Mouse (Mus musculus): ENCODE results near the gene Aldh3b3. TPM values are rescaled to one million over a fixed set of nuclear protein-coding genes. Genes with fewer than 3 reads are reported as not detected.
"Not testable (repeated sequence)": the region's sequence is repeated elsewhere in the genome, so short reads cannot be mapped to it uniquely, and the experiment has no call there.

The Aldh3b3 gene
- total and polyA plus RNA-seq, 2 experiments from 2014 or later, result not detected

DNA sequence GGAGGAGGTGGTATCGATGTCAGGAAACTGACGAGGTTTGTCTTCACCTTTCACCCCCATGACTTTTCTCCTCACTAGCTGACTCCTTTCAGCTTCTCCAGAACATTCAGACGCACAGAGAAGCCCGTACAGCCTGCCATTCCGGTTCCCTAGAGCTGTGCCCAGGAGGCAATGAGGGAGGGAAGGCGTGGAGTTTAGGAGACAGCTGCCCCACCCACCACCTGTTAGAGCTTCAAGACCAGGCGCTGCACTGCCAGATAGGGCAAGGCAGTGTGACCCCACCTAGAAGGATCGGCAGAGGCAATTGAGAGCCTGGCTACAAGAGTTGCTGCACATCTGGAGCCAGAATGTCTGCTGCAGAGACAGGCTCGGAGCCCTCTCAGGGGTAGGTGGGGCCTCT is 13.8 kb downstream of the Aldh3b3 start, which contains the start of gene Aldh3b2:
Gene Aldh3b2, plus strand, starts transcription at position 100 of the 400 bp plus-strand sequence.
- ATAC-seq (ENCODE audit: low FRiP score), result no peak
- H3K27ac ChIP-seq (ENCODE audit: low read depth, low read length), result no peak within 1 kb of the TSS
- 57% methylated on average over 9 of the region's 9 CpGs for WGBS

DNA sequence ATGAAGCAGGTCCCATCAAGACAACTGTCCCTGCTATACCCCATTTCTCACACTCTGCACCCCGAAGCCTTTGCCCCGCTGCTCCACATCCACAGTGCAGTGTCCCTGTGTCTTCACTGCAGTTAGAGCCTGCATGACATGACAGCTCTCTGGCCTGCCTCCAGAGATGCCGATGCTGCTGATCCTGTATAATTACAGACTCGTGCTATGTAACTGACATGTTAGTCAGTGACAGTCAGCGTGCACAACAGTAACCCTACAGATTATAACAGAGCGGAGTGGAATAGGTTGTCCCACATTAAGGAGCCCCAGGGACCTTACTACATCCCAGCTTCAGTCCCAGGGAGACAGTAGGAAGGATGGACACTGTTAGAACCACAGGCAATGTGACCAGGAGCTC is 16.2 kb downstream of the Aldh3b3 start:
- WGBS, result 76% methylated on average over 6 of the region's 6 CpGs
- not testable (repeated sequence) for ATAC-seq (ENCODE audit: low FRiP score)

More for the DNA sequence above, 13.8 kb downstream of the Aldh3b3 start, which contains the start of gene Aldh3b2:
- TF ChIP-seq CTCF (IDR thresholded peaks at IDR 0.05), result no peak
- Histone ChIP-seq H3K4me3 (ENCODE audit: low read depth, low read length) (no peak within 1 kb of the TSS), H3K4me2 (ENCODE audit: low read depth, low read length, poor library complexity, severe bottlenecking) (no peak within 1 kb of the TSS), H3K27me3 (ENCODE audit: insufficient read depth, low read length) (no peaks in the 10 kb centered on the region), H3K36me3 (ENCODE audit: insufficient read depth, low read length) (no peaks in the 10 kb centered on the region), H3K4me1 (ENCODE audit: insufficient read depth, low read length) (no peaks in the 10 kb centered on the region), H3K9me3 (ENCODE audit: low read length) (no peaks in the 10 kb centered on the region), H3K9ac (replicated peaks; ENCODE audit: low read length, poor library complexity, severe bottlenecking) (no peak within 1 kb of the TSS)
- DNase-seq (ENCODE audit: low spot score), result no peak

DNA sequence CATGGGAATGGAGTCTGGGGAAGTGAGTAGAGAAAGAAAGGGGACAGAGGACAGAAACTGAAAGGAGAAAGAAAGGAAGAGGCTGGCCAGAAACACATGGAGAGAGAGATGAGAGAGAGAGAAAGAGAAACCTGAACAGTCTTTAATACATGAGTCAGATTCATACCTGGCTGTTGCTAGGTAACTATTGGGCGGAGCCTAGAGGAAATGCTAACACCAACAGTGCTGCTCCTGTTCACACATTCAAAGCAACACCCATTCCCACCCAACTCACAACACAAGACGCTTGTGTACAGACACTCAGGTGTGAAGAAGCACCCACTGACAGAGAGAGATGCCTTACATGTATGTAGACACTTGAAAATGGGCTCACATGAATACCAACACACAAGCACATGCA is 17.4 kb downstream of the Aldh3b3 start:
- H3K4me3 ChIP-seq (ENCODE audit: low read depth, low read length), result no peak overlapping the region
- DNase-seq (ENCODE audit: low spot score) (no peak), ATAC-seq (ENCODE audit: low FRiP score) (no peak)
- H3K4me2 ChIP-seq (ENCODE audit: low read depth, low read length, poor library complexity, severe bottlenecking), result no peak overlapping the region
- no peaks in the 10 kb centered on the region for H3K27me3 ChIP-seq (ENCODE audit: insufficient read depth, low read length)
- H3K4me1 ChIP-seq (ENCODE audit: insufficient read depth, low read length), result no peaks in the 10 kb centered on the region
- H3K9ac ChIP-seq (replicated peaks; ENCODE audit: low read length, poor library complexity, severe bottlenecking), result no peak overlapping the region
- TF ChIP-seq CTCF (IDR thresholded peaks at IDR 0.05), result no peak
- no peaks in the 10 kb centered on the region for H3K9me3 ChIP-seq (ENCODE audit: low read length)
- no peak overlapping the region for H3K27ac ChIP-seq (ENCODE audit: low read depth, low read length)
- no peaks in the 10 kb centered on the region for H3K36me3 ChIP-seq (ENCODE audit: insufficient read depth, low read length)
- WGBS, result 71% methylated on average over 2 of the region's 2 CpGs

More for the DNA sequence above, 16.2 kb downstream of the Aldh3b3 start:
- not testable (repeated sequence) for H3K4me3 ChIP-seq (ENCODE audit: low read depth, low read length); H3K4me1 ChIP-seq (ENCODE audit: insufficient read depth, low read length); H3K9me3 ChIP-seq (ENCODE audit: low read length); H3K36me3 ChIP-seq (ENCODE audit: insufficient read depth, low read length); H3K9ac ChIP-seq (replicated peaks; ENCODE audit: low read length, poor library complexity, severe bottlenecking); H3K27me3 ChIP-seq (ENCODE audit: insufficient read depth, low read length); H3K4me2 ChIP-seq (ENCODE audit: low read depth, low read length, poor library complexity, severe bottlenecking); DNase-seq (ENCODE audit: low spot score); H3K27ac ChIP-seq (ENCODE audit: low read depth, low read length)

DNA sequence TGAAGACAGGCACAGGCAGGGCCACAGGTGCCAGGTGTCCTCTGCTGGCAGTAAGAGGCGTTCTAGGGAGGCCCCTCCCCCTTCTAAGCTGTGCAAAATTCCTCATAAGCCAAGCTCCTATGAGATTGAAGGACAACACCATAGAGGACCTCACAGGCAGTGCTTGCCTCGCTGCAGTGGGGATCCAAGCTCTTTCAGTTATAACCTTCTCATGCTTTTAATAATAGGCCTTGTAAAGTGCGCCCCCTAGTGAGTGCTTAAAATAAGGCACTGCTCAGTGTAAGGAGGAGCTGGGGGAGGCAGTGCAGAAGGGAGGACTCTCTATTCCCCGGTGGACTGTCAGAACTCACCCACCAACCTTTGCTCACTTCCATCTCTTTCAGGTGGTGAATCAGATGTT is 21.9 kb downstream of the Aldh3b3 start:
- WGBS, result 11% methylated on average over 4 of the region's 4 CpGs
- TF ChIP-seq CTCF (IDR thresholded peaks at IDR 0.05), result peak; percentile 88
- Histone ChIP-seq H3K27ac (ENCODE audit: low read depth, low read length) (peak overlapping the region; percentile 12; the same call in 1 of the 2 replicates), H3K4me3 (ENCODE audit: low read depth, low read length) (no peak overlapping the region), H3K27me3 (ENCODE audit: insufficient read depth, low read length) (no peaks in the 10 kb centered on the region), H3K9me3 (ENCODE audit: low read length) (no peaks in the 10 kb centered on the region), H3K36me3 (ENCODE audit: insufficient read depth, low read length) (no peaks in the 10 kb centered on the region), H3K4me1 (ENCODE audit: insufficient read depth, low read length) (no peaks in the 10 kb centered on the region), H3K4me2 (ENCODE audit: low read depth, low read length, poor library complexity, severe bottlenecking) (no peak overlapping the region), H3K9ac (replicated peaks; ENCODE audit: low read length, poor library complexity, severe bottlenecking) (no peak overlapping the region)
- DNase-seq (ENCODE audit: low spot score), result peak; percentile 92
- peak; percentile 61 for ATAC-seq (ENCODE audit: low FRiP score)

DNA sequence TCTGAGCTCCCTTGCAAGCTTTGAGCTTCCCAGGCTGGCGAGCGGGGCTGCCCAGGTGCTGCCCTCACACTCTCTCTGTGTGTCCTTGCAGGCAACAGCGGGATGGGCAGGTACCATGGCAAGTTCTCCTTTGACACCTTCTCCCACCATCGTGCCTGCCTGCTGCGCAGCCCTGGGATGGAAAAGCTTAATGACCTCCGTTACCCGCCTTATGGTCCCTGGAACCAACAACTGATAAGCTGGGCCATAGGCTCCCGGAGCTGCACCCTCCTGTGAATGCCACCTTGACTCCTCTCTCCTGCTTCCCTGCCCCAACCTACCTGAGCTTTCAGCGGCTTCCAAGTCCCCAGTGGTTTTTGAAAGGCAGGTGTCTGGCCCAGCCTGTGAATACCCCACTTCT is 22.5 kb downstream of the Aldh3b3 start:
- Histone ChIP-seq H3K36me3 (ENCODE audit: insufficient read depth, low read length) (no peaks in the 10 kb centered on the region), H3K27ac (ENCODE audit: low read depth, low read length) (no peak overlapping the region), H3K4me1 (ENCODE audit: insufficient read depth, low read length) (no peaks in the 10 kb centered on the region), H3K9me3 (ENCODE audit: low read length) (no peaks in the 10 kb centered on the region), H3K4me2 (ENCODE audit: low read depth, low read length, poor library complexity, severe bottlenecking) (no peak overlapping the region), H3K4me3 (ENCODE audit: low read depth, low read length) (no peak overlapping the region), H3K9ac (replicated peaks; ENCODE audit: low read length, poor library complexity, severe bottlenecking) (no peak overlapping the region), H3K27me3 (ENCODE audit: insufficient read depth, low read length) (no peaks in the 10 kb centered on the region)
- no peak for TF ChIP-seq CTCF (IDR thresholded peaks at IDR 0.05)
- no peak for ATAC-seq (ENCODE audit: low FRiP score)
- WGBS, result 81% methylated on average over 9 of the region's 9 CpGs
- no peak for DNase-seq (ENCODE audit: low spot score)

DNA sequence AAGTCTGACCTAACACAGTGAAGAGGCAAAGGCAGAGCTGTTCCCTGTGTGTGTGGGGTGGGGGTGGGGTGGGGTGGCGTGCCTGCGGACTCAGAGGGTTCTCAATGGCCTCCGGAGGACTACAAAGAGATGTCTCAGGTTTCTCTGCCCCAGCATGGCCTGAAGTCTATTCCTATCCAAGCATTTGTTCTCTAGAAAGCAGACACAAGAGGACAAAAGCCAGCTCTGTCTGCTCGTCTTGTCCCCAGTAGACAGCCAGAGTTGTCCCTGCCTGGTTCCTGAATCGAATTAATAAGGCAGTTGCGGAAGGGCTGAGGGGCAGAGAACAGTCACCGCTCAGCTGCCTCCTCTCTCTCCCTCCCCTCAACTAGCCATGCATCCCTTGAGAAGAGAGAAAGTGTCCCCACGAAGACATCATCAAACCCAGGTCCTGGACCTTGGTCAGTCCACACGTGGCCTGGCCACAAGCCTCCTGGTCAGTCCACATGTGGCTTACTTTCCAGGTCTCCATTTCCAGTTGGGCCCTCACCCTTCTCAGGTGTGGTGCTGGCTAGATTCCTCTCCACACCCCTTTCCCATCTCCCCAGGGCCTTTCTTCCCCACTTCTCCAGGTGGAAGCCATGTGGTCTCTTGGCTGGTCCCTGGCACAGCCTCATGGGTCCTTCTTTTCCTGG is 25.2 kb downstream of the Aldh3b3 start:
- H3K9me3 ChIP-seq (ENCODE audit: low read length), result no peaks in the 10 kb centered on the region
- WGBS, result 28% methylated on average over 9 of the region's 9 CpGs
- no peak for TF ChIP-seq CTCF (IDR thresholded peaks at IDR 0.05)

More for the DNA sequence above, 25.2 kb downstream of the Aldh3b3 start:
- H3K36me3 ChIP-seq (ENCODE audit: insufficient read depth, low read length), result no peaks in the 10 kb centered on the region
- no peak overlapping the region for H3K27ac ChIP-seq (ENCODE audit: low read depth, low read length)
- ATAC-seq (ENCODE audit: low FRiP score) (no peak), DNase-seq (ENCODE audit: low spot score) (no peak)
- H3K9ac ChIP-seq (replicated peaks; ENCODE audit: low read length, poor library complexity, severe bottlenecking), result no peak overlapping the region
- H3K4me1 ChIP-seq (ENCODE audit: insufficient read depth, low read length), result no peaks in the 10 kb centered on the region
- H3K27me3 ChIP-seq (ENCODE audit: insufficient read depth, low read length), result no peaks in the 10 kb centered on the region
- no peak overlapping the region for H3K4me2 ChIP-seq (ENCODE audit: low read depth, low read length, poor library complexity, severe bottlenecking)
- H3K4me3 ChIP-seq (ENCODE audit: low read depth, low read length), result no peak overlapping the region
